Mouse (Mus musculus): ENCODE measurements at regions not wholly inside any gene's neighbourhood (a gene's known extent, or its start where the extent isn't known, plus 50 kb on each side); places are given as distances from the start of the nearest gene placed in this dataset.

- DNase-seq (ENCODE audit: low read depth, low spot score), result no peak
These were observed 57.5 kb downstream of the Ins1 start for GRCm38 (mm10) chr19:52321626-52322025.

- DNase-seq (ENCODE audit: low read depth, low spot score), result no peak
These were observed 67.3 kb downstream of the Ins1 start for GRCm38 (mm10) chr19:52331398-52331797.

- DNase-seq (ENCODE audit: low read depth, low spot score), result peak; percentile 26
These were observed 91.1 kb downstream of the Ins1 start for GRCm38 (mm10) chr19:52355175-52355574.

- no peak for DNase-seq (ENCODE audit: low read depth, low spot score)
These were observed 110.9 kb downstream of the Ins1 start for GRCm38 (mm10) chr19:52374892-52375578.

- DNase-seq (ENCODE audit: low read depth, low spot score), result no peak
These were observed 142.6 kb downstream of the Ins1 start for GRCm38 (mm10) chr19:52406653-52407052.

- DNase-seq (ENCODE audit: low read depth, low spot score), result no peak
These were observed 164.7 kb downstream of the Ins1 start for GRCm38 (mm10) chr19:52428768-52429167.

- no peak for DNase-seq (ENCODE audit: low read depth, low spot score)
These were observed 178.4 kb downstream of the Ins1 start for GRCm38 (mm10) chr19:52442523-52442922.

GRCm38 (mm10) chr19:52448931-52449330 lies 184.8 kb downstream of the Ins1 start:
- no peak for DNase-seq (ENCODE audit: low read depth, low spot score)

GRCm38 (mm10) chr19:52449392-52449791 lies 185.3 kb downstream of the Ins1 start:
- DNase-seq (ENCODE audit: low read depth, low spot score), result no peak
